Mouse (Mus musculus) embryonic facial prominence, embryonic 15.5 days (tissue): Measurements from ENCODE around the gene Slc6a11. TPM values are rescaled to one million over a fixed set of nuclear protein-coding genes. Genes with fewer than 3 reads are reported as not detected.

ENCODE experiments used
- ATAC-seq: fragments of 200-750 bp; cut with Nextera tagmentation; 2 replicates; pipeline ENCODE4 v1.8.0; 2017; ENCODE audit warnings: low read depth, moderate TSS enrichment; ENCODE audit not compliant: insufficient number of reproducible peaks, low FRiP score, low TSS enrichment
- H3K27ac ChIP-seq: fragments of 300-500 bp; sonication (generic); replicated peaks from 2 replicates; pipeline ENCODE4 v1.5.1; 2015; ENCODE audit warnings: mild to moderate bottlenecking, inconsistent platforms
- H3K27me3 ChIP-seq: fragments of 300-500 bp; sonication (generic); 2 replicates; pipeline ENCODE4 v1.6.1; 2015; ENCODE audit warnings: inconsistent platforms
- H3K36me3 ChIP-seq: fragments of 300-500 bp; sonication (generic); 2 replicates; pipeline ENCODE4 v1.6.1; 2015; ENCODE audit warnings: mild to moderate bottlenecking, inconsistent platforms
- H3K4me1 ChIP-seq: fragments of 300-500 bp; sonication (generic); 2 replicates; pipeline ENCODE4 v1.6.1; 2015; ENCODE audit warnings: inconsistent platforms
- H3K4me2 ChIP-seq: fragments of 300-500 bp; sonication (generic); replicated peaks from 2 replicates; pipeline ENCODE4 v1.6.1; 2015; ENCODE audit warnings: mild to moderate bottlenecking, inconsistent platforms
- H3K4me3 ChIP-seq: fragments of 300-500 bp; sonication (generic); replicated peaks from 2 replicates; pipeline ENCODE4 v1.5.1; 2015; ENCODE audit warnings: mild to moderate bottlenecking, inconsistent platforms
- H3K9ac ChIP-seq: fragments of 300-500 bp; sonication (generic); 2 replicates; pipeline ENCODE4 v1.6.1; 2015; ENCODE audit warnings: inconsistent platforms
- H3K9me3 ChIP-seq: fragments of 300-500 bp; sonication (generic); replicated peaks from 2 replicates; pipeline ENCODE4 v1.6.1; 2016; ENCODE audit warnings: inconsistent platforms
- WGBS: fragments of 180-500 bp; shearing (Covaris S2); methylation state at CpG from one replicate; pipeline ENCODE4 v1.1.7; 2015; 5-methylcytosine and 5-hydroxymethylcytosine counted together
- polyA plus RNA-seq: library from polyadenylated mRNA; unstranded; fragments of >200 nt; fragmentation: Nextera tagmentation; extraction: Ambion mirVana; gene quantifications from 2 replicates; pipeline ENCODE4 v1.2.1, GENCODE M21; 2015

Gene Slc6a11
- polyA plus RNA-seq, 1 experiment from 2014 or later, result 0.37 TPM

- H3K9ac ChIP-seq, result no peak overlapping the region
- no peaks in the 10 kb centered on the region for H3K36me3 ChIP-seq
- WGBS, result 37% methylated on average over 7 of the region's 7 CpGs
- H3K9me3 ChIP-seq, result no peaks in the 10 kb centered on the region
- H3K4me1 ChIP-seq, result no peaks in the 10 kb centered on the region
- no peaks in the 10 kb centered on the region for H3K27me3 ChIP-seq
- H3K4me3 ChIP-seq, result no peak overlapping the region
- no peak overlapping the region for H3K4me2 ChIP-seq
- ATAC-seq, result no peak
- H3K27ac ChIP-seq, result no peak overlapping the region
Measured at GRCm38 (mm10) chr6:114182366-114183179, 51.5 kb downstream of the Slc6a11 start.

- 46% methylated on average over 4 of the region's 4 CpGs for WGBS
- ATAC-seq, result no peak
- Histone ChIP-seq H3K9me3 (no peaks in the 10 kb centered on the region), H3K27ac (no peak overlapping the region), H3K9ac (no peak overlapping the region), H3K36me3 (no peaks in the 10 kb centered on the region), H3K4me1 (no peaks in the 10 kb centered on the region), H3K27me3 (no peaks in the 10 kb centered on the region), H3K4me2 (no peak overlapping the region), H3K4me3 (no peak overlapping the region)
Measured at GRCm38 (mm10) chr6:114187121-114187520, 56.1 kb downstream of the Slc6a11 start.

GRCm38 (mm10) chr6:114188869-114189268 is 57.8 kb downstream of the Slc6a11 start:
- H3K9me3 ChIP-seq, result no peaks in the 10 kb centered on the region
- no peak overlapping the region for H3K27ac ChIP-seq
- no peaks in the 10 kb centered on the region for H3K27me3 ChIP-seq
- no peak overlapping the region for H3K9ac ChIP-seq
- H3K4me1 ChIP-seq, result no peaks in the 10 kb centered on the region
- WGBS, result 80% methylated on average over 8 of the region's 8 CpGs
- H3K36me3 ChIP-seq, result no peaks in the 10 kb centered on the region
- ATAC-seq, result no peak
- H3K4me2 ChIP-seq, result no peak overlapping the region
- H3K4me3 ChIP-seq, result no peak overlapping the region

- ATAC-seq, result no peak
- Histone ChIP-seq H3K27ac (no peak overlapping the region), H3K9me3 (no peaks in the 10 kb centered on the region), H3K4me2 (no peak overlapping the region), H3K9ac (no peak overlapping the region), H3K36me3 (no peaks in the 10 kb centered on the region), H3K27me3 (no peaks in the 10 kb centered on the region), H3K4me1 (no peaks in the 10 kb centered on the region), H3K4me3 (no peak overlapping the region)
Measured at GRCm38 (mm10) chr6:114195998-114196397, 65.0 kb downstream of the Slc6a11 start.

- Histone ChIP-seq H3K9ac (no peak overlapping the region), H3K4me3 (no peak overlapping the region), H3K36me3 (no peaks in the 10 kb centered on the region), H3K4me2 (no peak overlapping the region), H3K27me3 (no peaks in the 10 kb centered on the region), H3K4me1 (no peaks in the 10 kb centered on the region), H3K27ac (no peak overlapping the region), H3K9me3 (no peaks in the 10 kb centered on the region)
- no peak for ATAC-seq
- 50% methylated on average over 9 of the region's 9 CpGs for WGBS
Measured at GRCm38 (mm10) chr6:114199200-114199845, 68.3 kb downstream of the Slc6a11 start.

- H3K4me3 ChIP-seq, result no peak overlapping the region
- no peak overlapping the region for H3K9ac ChIP-seq
- 82% methylated on average over 3 of the region's 3 CpGs for WGBS
- H3K9me3 ChIP-seq, result no peaks in the 10 kb centered on the region
- no peak overlapping the region for H3K4me2 ChIP-seq
- ATAC-seq, result no peak
- H3K27ac ChIP-seq, result no peak overlapping the region
- H3K4me1 ChIP-seq, result no peaks in the 10 kb centered on the region
- H3K36me3 ChIP-seq, result no peaks in the 10 kb centered on the region
- H3K27me3 ChIP-seq, result no peaks in the 10 kb centered on the region
Measured at GRCm38 (mm10) chr6:114204557-114204956, 73.5 kb downstream of the Slc6a11 start.

- WGBS, result 92% methylated on average over 2 of the region's 2 CpGs
- Histone ChIP-seq H3K27ac (no peak overlapping the region), H3K9ac (no peak overlapping the region), H3K4me3 (no peak overlapping the region), H3K9me3 (no peaks in the 10 kb centered on the region), H3K27me3 (no peaks in the 10 kb centered on the region), H3K4me2 (no peak overlapping the region), H3K4me1 (no peaks in the 10 kb centered on the region), H3K36me3 (no peaks in the 10 kb centered on the region)
- ATAC-seq, result no peak
Measured at GRCm38 (mm10) chr6:114208296-114208695, 77.3 kb downstream of the Slc6a11 start.

GRCm38 (mm10) chr6:114214393-114214792 is 83.4 kb downstream of the Slc6a11 start:
- Histone ChIP-seq H3K9ac (no peak overlapping the region), H3K4me1 (no peaks in the 10 kb centered on the region), H3K4me2 (no peak overlapping the region), H3K27me3 (no peaks in the 10 kb centered on the region; the same call in none of the 2 replicates), H3K9me3 (no peaks in the 10 kb centered on the region), H3K27ac (no peak overlapping the region), H3K36me3 (no peaks in the 10 kb centered on the region), H3K4me3 (no peak overlapping the region)
- no peak for ATAC-seq
- WGBS, result 84% methylated on average over 4 of the region's 4 CpGs

GRCm38 (mm10) chr6:114216741-114217414 is 85.8 kb downstream of the Slc6a11 start:
- Histone ChIP-seq H3K27me3 (no peaks in the 10 kb centered on the region; the same call in none of the 2 replicates), H3K36me3 (no peaks in the 10 kb centered on the region), H3K9me3 (no peaks in the 10 kb centered on the region), H3K27ac (no peak overlapping the region), H3K9ac (no peak overlapping the region), H3K4me2 (no peak overlapping the region), H3K4me3 (no peak overlapping the region), H3K4me1 (no peaks in the 10 kb centered on the region)
- ATAC-seq, result 0 out of 2 replicates have a peak, but pooled peaks have one; percentile 34
- 64% methylated on average over 13 of the region's 13 CpGs for WGBS

- WGBS, result 11% methylated on average over 4 of the region's 4 CpGs
- Histone ChIP-seq H3K27ac (no peak overlapping the region), H3K9ac (no peak overlapping the region), H3K4me2 (no peak overlapping the region), H3K4me3 (no peak overlapping the region), H3K27me3 (no peaks in the 10 kb centered on the region), H3K4me1 (no peaks in the 10 kb centered on the region), H3K36me3 (no peaks in the 10 kb centered on the region), H3K9me3 (no peaks in the 10 kb centered on the region)
- ATAC-seq, result no peak
Measured at GRCm38 (mm10) chr6:114224399-114224798, 93.4 kb downstream of the Slc6a11 start.

- no peaks in the 10 kb centered on the region for H3K36me3 ChIP-seq
- no peak overlapping the region for H3K9ac ChIP-seq
- 1% methylated on average over 2 of the region's 2 CpGs for WGBS
- no peak overlapping the region for H3K4me2 ChIP-seq
- H3K27ac ChIP-seq, result no peak overlapping the region
- H3K4me1 ChIP-seq, result no peaks in the 10 kb centered on the region
- no peak for ATAC-seq
- H3K4me3 ChIP-seq, result no peak overlapping the region
- H3K9me3 ChIP-seq, result no peaks in the 10 kb centered on the region
- no peaks in the 10 kb centered on the region for H3K27me3 ChIP-seq
Measured at GRCm38 (mm10) chr6:114227378-114227777, 96.3 kb downstream of the Slc6a11 start.
